Mouse (Mus musculus) megakaryocyte, embryonic 14.5 days (primary cell): ENCODE data around the gene Ppp1r12b.

Source experiments
- FLI1 ChIP-seq: IDR thresholded peaks from 2 replicates; pipeline ENCODE4 v1.6.1; 2012; ENCODE audit warnings: low read length, inconsistent platforms, mixed read lengths
- GATA1 ChIP-seq: IDR thresholded peaks from 3 replicates; pipeline ENCODE4 v1.6.1; 2012; ENCODE audit warnings: mixed read lengths, low read length, inconsistent platforms, borderline replicate concordance

DNA sequence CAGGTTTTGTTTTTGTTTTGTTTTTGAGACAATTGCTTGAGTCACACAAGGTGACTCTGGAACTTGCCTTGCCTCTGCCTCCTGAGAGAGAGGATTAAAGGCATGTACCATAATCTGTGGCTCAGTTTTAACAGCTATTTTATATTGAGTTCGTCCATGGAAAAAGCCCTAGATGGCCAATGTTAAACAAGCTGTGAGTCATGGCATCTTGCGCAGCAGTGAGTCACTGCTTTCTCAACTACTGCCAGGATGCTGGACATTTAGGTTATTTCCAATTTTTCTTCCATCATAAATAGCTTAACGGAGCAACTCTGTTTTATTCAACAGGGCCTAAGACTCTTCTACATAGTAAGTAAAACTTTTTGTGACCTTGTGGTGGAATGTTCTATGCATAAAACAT is 137.0 kb downstream of the Ppp1r12b start:
- TF ChIP-seq GATA1 (no peak), FLI1 (no peak)
